Mouse (Mus musculus) lung, postnatal 0 days (tissue): Measurements from ENCODE around the gene Mpc1. TPM values are rescaled to one million over a fixed set of nuclear protein-coding genes. Genes with fewer than 3 reads are reported as not detected.
A peak's percentile ranks its signal among the peaks of the same experiment; 100 is the strongest.

Experiments
- ATAC-seq: fragments of 200-750 bp; cut with Nextera tagmentation; 2 replicates; pipeline ENCODE4 v1.8.0; 2017; ENCODE audit warnings: moderate library complexity
- DNase-seq: peaks from one replicate; pipeline ENCODE4 v3.0.0-alpha.2; 2016; ENCODE audit warnings: low spot score
- H3K27ac ChIP-seq: fragments of 300-500 bp; sonication (generic); 2 replicates; pipeline ENCODE4 v1.5.1; 2014; ENCODE audit warnings: antibody characterized with exemption, mild to moderate bottlenecking, low read length, mixed read lengths
- H3K27me3 ChIP-seq: fragments of 300-500 bp; sonication (generic); replicated peaks from 2 replicates; pipeline ENCODE4 v1.6.1; 2014; ENCODE audit warnings: low read length, mixed read lengths; ENCODE audit not compliant: insufficient read depth
- H3K36me3 ChIP-seq: fragments of 300-500 bp; sonication (generic); 2 replicates; pipeline ENCODE4 v1.6.1; 2014; ENCODE audit warnings: low read length, mixed read lengths; ENCODE audit not compliant: insufficient read depth
- H3K4me1 ChIP-seq: fragments of 300-500 bp; sonication (generic); 2 replicates; pipeline ENCODE4 v1.6.1; 2014; ENCODE audit warnings: antibody characterized with exemption, low read depth, low read length, mixed read lengths; ENCODE audit not compliant: insufficient read depth
- H3K4me2 ChIP-seq: fragments of 300-500 bp; sonication (generic); replicated peaks from 2 replicates; pipeline ENCODE4 v1.6.1; 2014; ENCODE audit warnings: low read depth, mild to moderate bottlenecking, low read length, moderate library complexity, mixed read lengths
- H3K4me3 ChIP-seq: fragments of 300-500 bp; sonication (generic); 2 replicates; pipeline ENCODE4 v1.5.1; 2014; ENCODE audit warnings: low read depth, low read length
- H3K9ac ChIP-seq: fragments of 300-500 bp; sonication (generic); replicated peaks from 2 replicates; pipeline ENCODE4 v1.6.1; 2014; ENCODE audit warnings: low read depth, mild to moderate bottlenecking
- H3K9me3 ChIP-seq: fragments of 300-500 bp; sonication (generic); 2 replicates; pipeline ENCODE4 v1.6.1; 2016; ENCODE audit warnings: low read length, mixed read lengths
- CTCF ChIP-seq: IDR thresholded peaks from 2 replicates; pipeline ENCODE4 v1.5.1; 2016; ENCODE audit warnings: antibody characterized with exemption, mild to moderate bottlenecking
- EP300 ChIP-seq: IDR thresholded peaks from 2 replicates; pipeline ENCODE4 v1.6.1; 2016; ENCODE audit warnings: antibody characterized with exemption, mild to moderate bottlenecking, control low read depth
- WGBS: fragments of 180-500 bp; shearing (Covaris S2); extraction: QIAGEN DNeasy Blood & Tissue Kit; methylation state at CpG from one replicate; pipeline ENCODE4 v1.1.7; 2014; 5-methylcytosine and 5-hydroxymethylcytosine counted together
- polyA plus RNA-seq: library from polyadenylated mRNA; unstranded; fragments of >200 nt; fragmentation: Nextera tagmentation; extraction: Ambion mirVana; gene quantifications from 2 replicates; pipeline ENCODE4 v1.2.1, GENCODE M21; 2015

Gene Mpc1
- polyA plus RNA-seq, 1 experiment from 2014 or later: 283 TPM

GRCm38 (mm10) chr17:8240517-8240916 lies 42.2 kb upstream of the Mpc1 start:
- Histone ChIP-seq H3K27ac (no peak overlapping the region), H3K4me3 (no peak overlapping the region), H3K36me3 (no peaks in the 10 kb centered on the region), H3K9ac (no peak overlapping the region), H3K27me3 (no peaks in the 10 kb centered on the region), H3K4me2 (no peak overlapping the region), H3K4me1 (no peaks in the 10 kb centered on the region), H3K9me3 (no peaks in the 10 kb centered on the region)
- TF ChIP-seq CTCF (no peak), EP300 (no peak)
- WGBS: 61% methylated on average over 4 of the region's 4 CpGs
- no peak for DNase-seq
- ATAC-seq: no peak

- H3K36me3 ChIP-seq: no peaks in the 10 kb centered on the region
- DNase-seq: no peak
- H3K9me3 ChIP-seq: no peaks in the 10 kb centered on the region
- 70% methylated on average over 12 of the region's 12 CpGs for WGBS
- no peak for ATAC-seq
- no peaks in the 10 kb centered on the region for H3K27me3 ChIP-seq
- H3K4me1 ChIP-seq: no peaks in the 10 kb centered on the region
- TF ChIP-seq EP300 (no peak), CTCF (no peak)
- H3K4me2 ChIP-seq: no peak overlapping the region
- no peak overlapping the region for H3K9ac ChIP-seq
- no peak overlapping the region for H3K4me3 ChIP-seq
- no peak overlapping the region for H3K27ac ChIP-seq
These were observed 41.1 kb upstream of the Mpc1 start for GRCm38 (mm10) chr17:8241645-8242044.

GRCm38 (mm10) chr17:8242186-8242585 lies 40.5 kb upstream of the Mpc1 start:
- 83% methylated on average over 11 of the region's 11 CpGs for WGBS
- no peak for ATAC-seq

GRCm38 (mm10) chr17:8244124-8244523 lies 38.6 kb upstream of the Mpc1 start:
- Histone ChIP-seq H3K4me1 (no peaks in the 10 kb centered on the region), H3K4me3 (no peak overlapping the region), H3K27ac (no peak overlapping the region), H3K4me2 (no peak overlapping the region), H3K27me3 (no peaks in the 10 kb centered on the region), H3K9ac (no peak overlapping the region), H3K9me3 (no peaks in the 10 kb centered on the region), H3K36me3 (no peaks in the 10 kb centered on the region)
- 33% methylated on average over 2 of the region's 2 CpGs for WGBS
- DNase-seq: peak; percentile 69
- ATAC-seq: peak; percentile 81
- TF ChIP-seq CTCF (no peak), EP300 (peak; percentile 41; the same call in 1 of the 2 replicates)

More at GRCm38 (mm10) chr17:8242186-8242585, 40.5 kb upstream of the Mpc1 start:
- no peaks in the 10 kb centered on the region for H3K27me3 ChIP-seq
- no peak overlapping the region for H3K4me2 ChIP-seq
- no peaks in the 10 kb centered on the region for H3K36me3 ChIP-seq
- H3K27ac ChIP-seq: no peak overlapping the region
- no peaks in the 10 kb centered on the region for H3K4me1 ChIP-seq
- no peak for DNase-seq
- TF ChIP-seq CTCF (no peak), EP300 (no peak)
- no peak overlapping the region for H3K9ac ChIP-seq
- no peak overlapping the region for H3K4me3 ChIP-seq
- H3K9me3 ChIP-seq: no peaks in the 10 kb centered on the region

GRCm38 (mm10) chr17:8246102-8246754 lies 36.5 kb upstream of the Mpc1 start:
- Histone ChIP-seq H3K27ac (no peak overlapping the region), H3K4me1 (no peaks in the 10 kb centered on the region), H3K36me3 (no peaks in the 10 kb centered on the region), H3K4me3 (no peak overlapping the region), H3K9me3 (no peaks in the 10 kb centered on the region), H3K27me3 (no peaks in the 10 kb centered on the region), H3K4me2 (no peak overlapping the region), H3K9ac (no peak overlapping the region)
- WGBS: 54% methylated on average over 4 of the region's 4 CpGs
- DNase-seq (no peak), ATAC-seq (no peak)
- no peak for TF ChIP-seq CTCF
- no peak for TF ChIP-seq EP300

- DNase-seq: no peak
- TF ChIP-seq EP300 (no peak), CTCF (no peak)
- Histone ChIP-seq H3K9me3 (no peaks in the 10 kb centered on the region), H3K27me3 (no peaks in the 10 kb centered on the region), H3K36me3 (no peaks in the 10 kb centered on the region), H3K4me2 (no peak overlapping the region), H3K9ac (no peak overlapping the region), H3K4me3 (no peak overlapping the region), H3K27ac (no peak overlapping the region), H3K4me1 (no peaks in the 10 kb centered on the region)
- WGBS: 81% methylated on average over 7 of the region's 7 CpGs
- no peak for ATAC-seq
These were observed 31.0 kb upstream of the Mpc1 start for GRCm38 (mm10) chr17:8251704-8252103.

- H3K4me3 ChIP-seq: no peak overlapping the region
- H3K36me3 ChIP-seq: no peaks in the 10 kb centered on the region
- H3K27ac ChIP-seq: no peak overlapping the region
- no peaks in the 10 kb centered on the region for H3K27me3 ChIP-seq
- TF ChIP-seq CTCF (no peak), EP300 (no peak)
- no peaks in the 10 kb centered on the region for H3K4me1 ChIP-seq
- no peak for DNase-seq
- no peaks in the 10 kb centered on the region for H3K9me3 ChIP-seq
- H3K4me2 ChIP-seq: no peak overlapping the region
- ATAC-seq: no peak
- H3K9ac ChIP-seq: no peak overlapping the region
These were observed 28.4 kb upstream of the Mpc1 start for GRCm38 (mm10) chr17:8254268-8254667.
